Mouse (Mus musculus) heart, adult 10 weeks (tissue): ENCODE data around the gene Gm11555. TPM values are rescaled to one million over a fixed set of nuclear protein-coding genes. Genes with fewer than 3 reads are reported as not detected.

Experiments
- polyA plus RNA-seq: library from polyadenylated mRNA; stranded (reverse); fragments of 350-450 nt; fragmentation: Illumina TruSeq; extraction: RNeasy Lipid Tissue Mini Kit (QIAGEN cat#74804); gene quantifications from one replicate; pipeline ENCODE4 v1.2.3, GENCODE M21; 2014; ENCODE audit warnings: low read depth, low replicate concordance

Gene Gm11555
- polyA plus RNA-seq, result not detected

DNA sequence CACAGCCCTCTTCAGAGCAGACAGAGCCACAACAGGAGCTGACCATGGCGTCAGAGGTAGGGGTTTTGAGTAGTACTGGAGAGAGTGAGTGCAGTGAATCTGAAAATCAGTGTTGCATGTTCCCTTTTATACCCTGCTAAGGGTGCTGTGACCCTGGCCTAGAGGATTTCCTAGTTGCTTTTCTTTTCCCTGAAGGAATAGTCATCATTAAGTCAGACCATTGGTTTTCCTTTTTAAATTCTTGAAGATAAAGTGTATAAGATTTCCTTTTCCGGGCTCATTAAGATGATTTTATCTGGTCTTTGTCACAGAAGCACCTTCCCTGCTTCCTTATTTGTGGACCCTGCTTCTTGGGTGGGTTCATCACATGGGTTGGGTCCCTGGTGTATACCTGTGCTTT is at the start of gene Gm11555:
Gm11555 (minus strand) TSS at position 101 of the 400 bp plus-strand sequence.

DNA sequence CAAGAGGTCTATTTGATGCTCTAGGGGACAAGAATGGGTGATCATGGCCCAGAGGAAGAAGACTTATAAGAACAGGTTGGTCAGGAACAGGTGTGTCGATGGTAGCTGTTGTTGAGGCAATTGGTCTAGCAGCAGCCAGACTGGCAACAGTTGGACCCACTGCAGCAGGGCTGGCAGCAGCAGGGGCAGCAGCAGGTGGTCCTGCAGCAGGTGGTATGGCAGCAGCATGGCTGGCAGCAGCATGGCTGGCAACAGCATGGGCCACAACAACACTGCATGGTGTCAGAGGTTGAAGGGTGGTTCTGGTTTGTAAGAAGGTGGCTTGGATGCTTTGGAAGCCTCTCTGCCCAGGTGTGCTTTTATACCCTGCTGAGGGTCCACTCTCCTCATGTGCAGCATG is 40.4 kb upstream of the Gm11555 start, which contains the start of gene Gm14190:
Gm14190 (minus strand) TSS at position 278 of the 400 bp plus-strand sequence.

DNA sequence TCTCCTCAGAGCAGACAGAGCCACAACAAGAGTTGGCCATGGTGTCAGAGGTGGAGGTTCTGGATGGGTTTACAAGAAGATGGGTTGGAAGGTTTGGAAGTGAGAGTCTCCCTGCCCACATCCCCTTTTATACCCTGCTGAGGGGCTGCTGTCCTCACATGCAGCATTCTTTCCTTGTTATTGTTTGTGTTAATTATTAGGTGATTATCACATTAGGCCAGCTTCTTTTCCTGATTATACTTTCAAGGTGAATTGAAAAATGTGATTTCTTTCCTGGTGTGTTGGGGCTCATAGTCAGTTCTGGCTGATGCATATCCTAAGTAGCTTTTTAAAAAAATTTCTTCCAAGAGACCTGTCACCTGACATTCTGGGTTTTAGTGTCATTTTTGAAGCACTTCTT is 15.8 kb upstream of the Gm11555 start, which contains the start of gene Krtap4-6:
Krtap4-6 (minus strand) TSS at position 101 of the 400 bp plus-strand sequence.

DNA sequence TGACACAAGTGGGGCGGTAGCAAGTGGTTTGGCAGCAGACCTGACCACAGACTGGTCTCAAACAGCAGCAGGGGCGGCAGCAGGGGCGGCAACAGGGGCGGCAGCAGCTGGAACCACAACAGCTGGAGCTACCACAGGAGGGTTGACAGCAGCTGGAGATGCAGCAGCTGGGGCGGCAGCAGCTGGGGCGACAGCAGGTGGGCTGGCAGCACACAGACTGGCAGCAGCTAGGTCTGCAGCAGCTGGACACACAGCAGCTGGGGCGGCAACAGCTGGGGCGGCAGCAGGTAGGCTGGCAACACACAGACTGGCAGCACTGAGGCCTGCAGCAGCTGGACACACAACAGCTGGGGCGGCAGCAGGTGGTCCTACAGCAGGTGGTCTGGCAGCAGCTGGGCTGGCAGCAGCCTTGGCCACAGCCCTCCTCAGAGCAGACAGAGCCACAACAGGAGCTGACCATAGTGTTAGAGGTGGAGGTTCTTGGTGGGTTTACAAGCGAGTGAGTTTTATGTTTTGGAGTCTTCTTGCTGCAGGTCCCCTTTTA is 8.5 kb upstream of the Gm11555 start, which contains the start of gene Gm11563:
Gm11563 (minus strand) TSS at position 494 of the 544 bp plus-strand sequence.

DNA sequence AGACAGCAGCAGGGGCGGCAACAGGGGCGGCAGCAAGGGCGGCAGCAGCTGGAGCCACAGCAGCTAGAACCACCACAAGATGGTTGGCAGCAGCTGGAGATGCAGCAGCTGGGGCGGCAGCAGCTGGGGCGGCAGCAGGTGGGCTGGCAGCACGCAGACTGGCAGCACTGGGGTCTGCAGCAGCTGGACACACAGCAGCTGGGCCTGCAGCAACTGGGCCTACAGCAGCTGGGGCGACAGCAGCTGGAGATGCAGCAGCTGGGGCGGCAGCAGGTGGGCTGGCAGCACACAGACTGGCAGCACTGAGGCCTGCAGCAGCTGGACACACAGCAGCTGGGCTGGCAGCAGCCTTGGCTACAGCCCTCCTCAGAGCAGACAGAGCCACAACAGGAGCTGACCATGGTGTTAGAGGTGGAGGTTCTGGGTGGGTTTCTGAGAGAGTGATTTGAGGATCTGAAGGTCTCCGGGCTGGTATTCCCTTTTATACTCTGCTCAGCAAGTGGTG is 6.3 kb downstream of the Gm11555 start, which contains the start of gene Krtap4-7:
Krtap4-7 (minus strand) TSS at position 455 of the 505 bp plus-strand sequence.

GRCm38 (mm10) chr11:99634653-99635134 is 15.3 kb downstream of the Gm11555 start, which contains the start of gene Krtap4-2:
Gene Krtap4-2, minus strand, starts transcription at chr11:99635084.

GRCm38 (mm10) chr11:99628138-99628537 is 21.9 kb downstream of the Gm11555 start, which contains the start of gene Krtap4-1:
Gene Krtap4-1, minus strand, starts transcription at chr11:99628238.

DNA sequence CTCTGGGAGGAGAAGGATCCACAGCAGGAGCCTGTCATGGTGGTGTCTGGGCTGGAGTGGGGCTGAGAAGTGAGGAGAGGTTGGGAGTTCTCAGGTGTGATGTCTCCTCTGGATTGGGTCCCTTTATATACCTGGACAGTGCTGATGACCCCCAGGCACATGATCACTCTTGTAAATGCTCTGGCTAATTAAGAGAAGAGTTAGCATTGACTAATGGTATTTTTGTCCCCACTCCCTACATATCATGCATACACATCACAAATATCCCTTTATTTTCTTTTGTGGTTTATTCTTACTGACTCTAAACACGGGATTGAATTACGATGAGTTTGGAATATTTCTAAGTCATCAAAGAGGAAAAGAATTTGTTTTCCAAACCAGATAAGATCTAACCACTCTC is 29.7 kb downstream of the Gm11555 start, which contains the start of gene Gm11562:
Gm11562 (minus strand) TSS at position 101 of the 400 bp plus-strand sequence.

GRCm38 (mm10) chr11:99614796-99615363 is 35.2 kb downstream of the Gm11555 start, which contains the start of gene Krtap2-4:
Gene Krtap2-4, minus strand, starts transcription at chr11:99614846.

GRCm38 (mm10) chr11:99610089-99610488 is 39.9 kb downstream of the Gm11555 start, which contains the start of gene Gm11937:
Gene Gm11937, minus strand, starts transcription at chr11:99610189.

DNA sequence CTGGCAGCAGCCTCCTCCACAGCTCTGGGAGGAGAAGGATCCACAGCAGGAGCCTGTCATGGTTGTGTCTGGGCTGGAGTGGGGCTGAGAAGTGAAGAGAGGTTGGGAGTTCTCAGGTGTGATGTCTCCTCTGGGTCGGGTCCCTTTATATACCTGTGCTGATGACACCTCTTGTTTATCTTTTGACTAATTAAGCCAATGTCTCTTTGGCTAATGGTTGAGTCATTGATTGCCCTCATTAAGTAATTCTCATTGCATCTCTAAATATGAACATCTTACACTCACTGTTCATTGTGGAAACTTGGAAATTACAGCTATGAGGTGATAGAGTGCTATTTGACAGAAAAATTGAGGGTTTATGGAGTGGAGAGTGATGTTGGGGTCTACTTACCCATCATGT is 46.8 kb downstream of the Gm11555 start, which contains the start of gene Gm11938:
Gm11938 (minus strand) TSS at position 101 of the 400 bp plus-strand sequence.

Other genes with a start within 250 kb of the Gm11555 start
- gene Krt12, start 228.0 kb downstream of the Gm11555 start, polyA plus RNA-seq, result not detected
- gene Krt20, start 212.1 kb downstream of the Gm11555 start, polyA plus RNA-seq, result 0.31 TPM
- gene Krt23, start 157.1 kb downstream of the Gm11555 start, polyA plus RNA-seq, result not detected
- not detected for gene Krt39, start 128.9 kb downstream of the Gm11555 start, polyA plus RNA-seq
- gene Krt40, start 107.1 kb downstream of the Gm11555 start, polyA plus RNA-seq, result not detected
- not detected for gene Krtap3-3, start 99.4 kb downstream of the Gm11555 start, polyA plus RNA-seq
- not detected for gene Krtap3-2, start 93.4 kb downstream of the Gm11555 start, polyA plus RNA-seq
- not detected for gene Gm11939, start 90.8 kb downstream of the Gm11555 start, polyA plus RNA-seq
- not detected for gene Krtap3-1, start 83.6 kb downstream of the Gm11555 start, polyA plus RNA-seq
- not detected for gene Krtap1-5, start 69.2 kb downstream of the Gm11555 start, polyA plus RNA-seq
- gene Krtap1-4, start 66.6 kb downstream of the Gm11555 start, polyA plus RNA-seq, result not detected
- gene Krtap1-3, start 58.9 kb downstream of the Gm11555 start, polyA plus RNA-seq, result not detected
- not detected for gene Krtap9-3, start 52.1 kb downstream of the Gm11555 start, polyA plus RNA-seq
- gene Gm11938, start 46.9 kb downstream of the Gm11555 start, polyA plus RNA-seq, result not detected
- gene Gm11937, start 40.0 kb downstream of the Gm11555 start, polyA plus RNA-seq, result not detected
- gene Krtap2-4, start 35.4 kb downstream of the Gm11555 start, polyA plus RNA-seq, result not detected
- not detected for gene Gm11562, start 29.8 kb downstream of the Gm11555 start, polyA plus RNA-seq
- not detected for gene Krtap4-1, start 22.0 kb downstream of the Gm11555 start, polyA plus RNA-seq
- gene Krtap4-2, start 15.2 kb downstream of the Gm11555 start, polyA plus RNA-seq, result not detected
- gene Krtap4-7, start 6.1 kb downstream of the Gm11555 start, polyA plus RNA-seq, result not detected
- gene Gm11563, start 8.7 kb upstream of the Gm11555 start, polyA plus RNA-seq, result not detected
- not detected for gene Krtap4-6, start 15.7 kb upstream of the Gm11555 start, polyA plus RNA-seq
- not detected for gene Gm14190, start 40.5 kb upstream of the Gm11555 start, polyA plus RNA-seq
- not detected for gene Gm14180, start 84.1 kb upstream of the Gm11555 start, polyA plus RNA-seq
- not detected for gene Gm11595, start 122.7 kb upstream of the Gm11555 start, polyA plus RNA-seq
- gene Krtap4-8, start 130.5 kb upstream of the Gm11555 start, polyA plus RNA-seq, result not detected
- gene Krtap4-9, start 135.0 kb upstream of the Gm11555 start, polyA plus RNA-seq, result not detected
- not detected for gene Gm11596, start 143.2 kb upstream of the Gm11555 start, polyA plus RNA-seq
- gene Gm11569, start 148.7 kb upstream of the Gm11555 start, polyA plus RNA-seq, result not detected
- not detected for gene Gm11554, start 154.2 kb upstream of the Gm11555 start, polyA plus RNA-seq
- gene Krtap4-13, start 159.7 kb upstream of the Gm11555 start, polyA plus RNA-seq, result not detected
- gene Gm11564, start 165.4 kb upstream of the Gm11555 start, polyA plus RNA-seq, result not detected
- gene 2300003K06Rik, start 187.8 kb upstream of the Gm11555 start, polyA plus RNA-seq, result not detected
- gene Krtap4-16, start 201.4 kb upstream of the Gm11555 start, polyA plus RNA-seq, result not detected
- not detected for gene Gm11568, start 207.7 kb upstream of the Gm11555 start, polyA plus RNA-seq
- not detected for gene Gm11559, start 214.2 kb upstream of the Gm11555 start, polyA plus RNA-seq
- gene Krtap9-1, start 223.2 kb upstream of the Gm11555 start, polyA plus RNA-seq, result not detected
- gene Gm11567, start 229.0 kb upstream of the Gm11555 start, polyA plus RNA-seq, result not detected